Mouse (Mus musculus): ENCODE results near the gene Icam5.

The Icam5 gene

DNA sequence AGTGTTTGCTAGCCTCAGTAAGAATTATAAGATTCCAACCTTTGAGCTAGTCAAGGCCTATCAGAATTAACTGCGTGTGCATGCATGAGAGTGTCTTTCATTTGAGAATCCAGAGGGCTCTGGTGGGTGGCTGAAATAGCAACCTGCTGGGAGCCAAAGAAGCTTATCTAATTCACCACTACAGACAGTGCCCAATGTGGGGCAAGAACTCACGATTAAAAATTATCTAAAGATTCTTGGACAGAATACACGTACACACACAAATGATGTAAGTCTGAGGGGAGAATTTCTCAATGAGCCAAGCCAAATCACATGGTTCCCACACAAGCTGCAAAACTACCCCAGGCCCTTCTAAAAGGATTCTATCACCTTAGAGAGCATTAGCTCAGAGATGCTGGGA lies 51.5 kb downstream of the Icam5 start:
- in situ Hi-C loops (cut with MboI; ENCODE audit: unreplicated experiment in 2 of 2), result no loop called here
